Mouse (Mus musculus) retina, postnatal 1 day (tissue): ENCODE results near the gene Eif3k.
"Not testable (repeated sequence)": the region's sequence is repeated elsewhere in the genome, so short reads cannot be mapped to it uniquely, and the experiment has no call there.

Experiments
- DNase-seq: peaks from one replicate; pipeline ENCODE4 v3.0.0-alpha.2; 2012

Eif3k gene

DNA sequence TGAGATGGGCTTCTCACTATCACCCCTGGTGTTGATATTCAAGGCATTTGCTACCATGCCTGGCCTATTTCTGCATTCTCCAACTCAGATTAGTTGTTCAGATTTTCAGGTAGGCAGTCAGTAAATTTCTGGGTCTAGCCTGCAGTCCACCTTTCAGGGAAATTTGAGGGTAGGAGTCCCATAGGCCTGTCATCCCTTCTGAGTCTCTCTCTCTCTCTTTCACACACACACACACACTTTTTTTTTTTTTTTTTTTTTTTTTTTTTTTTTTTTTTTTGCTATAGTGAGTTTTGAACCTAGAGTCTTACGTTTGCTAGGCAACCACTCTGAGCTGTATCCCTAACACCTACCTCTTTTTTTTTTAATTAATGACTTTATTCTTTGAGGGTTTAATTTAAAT, 2.8 kb upstream of the Eif3k start:
- DNase-seq = no peak

DNA sequence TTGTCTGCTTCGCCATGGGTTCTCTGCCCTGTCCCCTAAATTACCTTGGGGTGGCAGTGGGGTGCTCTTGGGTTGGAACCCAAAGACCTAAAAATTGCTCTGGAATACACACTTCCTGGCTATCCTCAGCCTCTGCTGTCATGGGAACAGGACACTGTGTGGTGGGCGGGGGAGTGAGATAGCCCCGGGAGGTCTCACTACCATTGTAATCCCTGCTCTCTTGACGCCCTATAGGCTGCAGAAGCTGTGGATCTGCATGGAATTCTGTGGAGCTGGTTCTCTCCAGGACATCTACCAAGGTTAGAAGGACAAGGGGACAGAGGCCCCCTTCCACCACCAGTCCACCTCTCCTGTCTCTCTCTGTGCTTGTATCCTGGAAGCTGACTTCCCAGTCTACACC, 2.2 kb upstream of the Eif3k start:
- no peak for DNase-seq

DNA sequence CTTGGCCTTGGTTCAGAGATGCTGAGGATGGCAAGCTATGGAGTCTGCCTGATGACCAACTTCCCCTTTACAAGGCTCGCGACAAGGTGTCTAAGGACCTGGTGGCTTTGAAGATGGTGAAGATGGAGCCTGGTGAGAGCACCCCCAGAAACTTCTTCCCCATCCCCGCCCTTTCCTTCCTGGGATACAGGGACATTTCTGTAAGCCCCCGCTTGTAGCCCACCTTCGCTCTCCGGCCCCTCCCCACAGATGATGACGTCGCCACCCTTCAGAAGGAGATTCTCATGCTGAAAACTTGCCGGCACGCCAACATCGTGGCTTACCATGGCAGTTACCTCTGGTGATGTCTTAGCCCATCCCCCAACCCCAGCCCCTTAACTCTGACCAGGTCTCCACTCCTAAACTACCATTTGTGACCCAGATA, 1.5 kb upstream of the Eif3k start:
- DNase-seq = no peak

DNA sequence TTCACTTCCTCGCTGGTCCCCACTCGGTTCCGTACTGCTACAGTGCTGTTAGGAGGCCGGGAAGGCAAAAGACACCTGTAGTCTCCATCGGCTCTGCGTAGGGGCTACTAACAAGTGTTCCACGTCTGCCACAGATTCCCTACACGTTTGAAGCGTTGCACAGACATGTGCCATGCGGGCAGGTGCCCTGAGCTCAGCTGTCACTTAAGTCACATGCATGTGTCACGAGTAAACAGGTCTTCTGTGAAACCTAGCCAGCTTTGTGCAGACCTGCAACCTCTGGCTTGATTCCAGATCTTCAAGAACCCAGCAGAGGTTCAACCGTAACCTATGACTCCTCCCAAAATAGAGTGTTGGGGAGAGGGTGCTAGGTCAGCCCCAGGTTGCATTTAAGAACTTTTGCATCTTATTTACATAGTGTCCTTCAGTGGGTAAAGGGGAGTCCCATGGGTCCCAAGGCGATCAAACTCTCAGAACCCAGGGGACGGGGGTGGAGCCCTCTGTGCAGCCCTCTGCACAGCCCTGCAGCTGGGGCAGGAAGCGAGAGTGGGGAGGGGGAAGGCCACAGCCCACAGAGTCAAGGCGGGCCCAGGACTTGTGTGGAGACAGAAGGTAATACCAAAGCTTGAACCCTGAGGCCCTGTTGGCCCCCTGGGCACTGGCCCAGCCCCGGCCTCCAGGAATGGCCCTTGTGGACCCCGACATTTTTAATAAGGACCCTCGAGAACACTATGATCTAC, 780 bp upstream of the Eif3k start:
- no peak for DNase-seq

DNA sequence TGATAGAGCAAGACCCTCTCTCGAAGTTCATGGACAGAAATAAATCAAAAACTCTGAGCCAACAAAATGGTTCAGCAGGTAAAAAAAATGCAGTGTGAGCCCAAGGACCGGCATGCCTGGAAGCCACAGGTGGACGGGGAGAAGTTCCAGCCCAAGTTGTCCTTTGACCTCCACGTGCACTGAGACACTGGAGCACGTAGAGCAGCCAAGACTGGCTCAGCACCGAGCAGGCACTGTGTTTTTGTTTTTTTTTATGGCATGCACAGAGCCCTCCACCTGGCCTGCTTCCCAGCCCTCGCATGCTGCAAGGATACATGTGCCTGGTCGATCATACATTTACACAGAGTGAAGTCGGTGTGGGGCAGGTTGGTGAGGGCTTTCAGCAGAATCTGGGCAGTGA, 4.1 kb downstream of the Eif3k start:
- DNase-seq = no peak

DNA sequence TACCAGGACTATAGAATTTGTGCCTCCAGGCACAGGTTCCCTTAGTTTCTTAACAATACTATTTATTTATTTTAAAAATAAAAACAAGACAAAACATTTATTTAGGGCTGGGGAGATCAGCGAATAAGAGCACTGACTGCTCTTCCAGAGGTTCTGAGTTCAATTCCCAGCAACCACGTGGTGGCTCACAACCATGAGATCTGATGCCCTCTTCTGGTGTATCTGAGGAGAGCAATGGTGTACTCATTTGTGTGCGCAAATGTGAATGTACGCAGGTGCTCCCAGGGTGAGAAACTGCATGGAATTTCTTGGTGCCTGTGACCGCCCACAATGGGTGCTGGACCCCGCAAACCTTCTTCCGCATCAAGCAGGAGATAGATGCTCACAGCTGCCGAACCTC, 8.6 kb downstream of the Eif3k start:
- no peak for DNase-seq

DNA sequence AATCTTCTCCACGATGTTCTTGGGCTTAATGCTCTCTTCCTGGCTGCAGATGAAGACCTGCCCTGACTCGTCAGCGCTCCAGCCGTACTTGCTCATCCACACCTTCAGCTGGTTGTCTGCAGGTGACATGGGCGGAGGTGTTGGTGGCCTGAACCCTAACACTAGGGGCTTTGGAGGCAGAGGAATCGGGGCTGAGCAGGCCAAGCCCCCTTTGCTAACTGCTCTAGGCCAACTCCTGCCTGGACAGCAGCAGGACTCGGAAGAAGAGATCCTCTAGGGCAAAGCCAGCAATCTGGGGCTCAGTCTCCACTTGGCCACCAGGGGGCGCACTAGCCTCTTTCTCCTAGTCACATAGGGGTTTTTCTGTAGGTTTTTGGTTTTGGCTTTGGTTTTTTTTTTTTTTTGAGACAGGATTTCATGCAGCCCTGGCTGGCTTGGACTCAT, 9.1 kb downstream of the Eif3k start:
- DNase-seq = peak; percentile 79

DNA sequence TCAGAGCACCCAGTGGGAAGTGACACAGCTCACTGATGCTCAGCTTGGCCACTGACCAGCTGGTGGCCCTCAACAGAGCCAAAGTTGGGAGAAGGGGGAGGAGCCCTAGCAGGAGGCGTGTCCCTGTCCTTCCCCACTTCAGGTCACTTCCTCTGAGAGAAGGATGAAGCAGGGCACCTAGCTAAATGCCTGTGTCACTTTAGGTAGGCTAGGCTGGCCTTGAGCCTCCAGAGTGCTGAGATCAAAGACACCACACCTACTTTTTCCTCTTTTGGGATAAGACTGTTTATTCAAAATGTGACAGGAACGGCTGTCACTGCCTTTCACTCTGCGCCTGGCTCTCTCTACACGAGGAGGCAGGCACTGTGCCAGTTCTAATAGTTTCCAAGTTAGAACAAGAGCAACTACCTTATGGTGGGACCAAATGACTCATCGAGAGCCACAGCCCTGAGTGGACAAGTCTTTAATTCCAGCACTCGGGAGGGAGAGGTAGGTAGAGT, 9.8 kb downstream of the Eif3k start:
- no peak for DNase-seq

DNA sequence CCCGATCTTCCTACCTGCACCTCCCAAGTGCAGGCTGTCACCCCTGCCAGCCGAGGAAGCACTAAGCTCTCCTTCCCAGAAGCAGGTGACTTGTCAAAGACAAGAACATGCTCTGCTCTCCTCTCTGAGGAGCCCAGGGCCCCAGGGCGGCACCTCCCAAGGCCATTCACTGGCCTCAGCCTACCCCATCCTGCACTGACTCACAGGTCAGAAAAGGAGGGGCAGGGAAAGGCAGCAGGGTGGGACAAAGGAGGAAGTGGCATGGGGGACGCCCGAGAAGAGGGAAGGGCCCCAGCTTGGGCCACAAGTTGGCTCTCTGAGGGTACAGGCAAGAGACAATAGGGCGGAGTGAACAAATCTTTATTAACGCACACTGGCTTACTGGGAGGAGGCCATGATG, 10.6 kb downstream of the Eif3k start:
- no peak for DNase-seq

DNA sequence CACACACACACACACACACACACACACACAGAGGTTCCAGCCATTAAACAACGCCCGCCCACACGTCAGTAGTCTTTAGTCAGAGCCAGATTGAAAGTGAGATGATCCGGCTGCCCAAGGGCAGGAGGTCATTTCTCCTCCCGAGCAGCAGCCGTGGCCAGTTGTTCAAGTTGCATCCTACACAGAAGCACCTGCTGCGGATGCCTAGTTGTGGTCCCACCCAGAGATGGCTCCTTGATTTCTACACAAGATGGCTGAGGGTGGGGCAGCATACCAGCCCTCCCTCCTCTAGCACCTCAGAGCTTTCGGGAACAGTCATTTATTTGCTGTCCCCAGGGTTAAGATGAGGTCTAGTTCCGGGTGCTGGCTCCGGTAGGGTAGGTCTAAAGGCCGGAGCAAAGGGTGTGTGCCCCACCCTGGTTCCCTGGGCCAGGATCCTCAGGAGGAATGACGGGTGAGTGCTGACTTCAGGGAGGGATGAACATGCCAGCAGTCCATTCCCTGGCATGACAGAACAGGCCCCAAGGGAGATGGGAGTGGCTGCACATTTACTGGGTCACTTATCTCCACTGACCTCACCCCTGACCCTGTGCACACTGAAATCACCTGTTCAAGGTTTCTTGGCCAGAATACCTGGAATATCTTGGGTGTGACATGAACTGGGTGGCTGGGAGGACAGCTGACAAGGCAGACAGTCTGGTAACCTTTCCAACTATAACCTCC, 11.8 kb downstream of the Eif3k start:
- DNase-seq = no peak

DNA sequence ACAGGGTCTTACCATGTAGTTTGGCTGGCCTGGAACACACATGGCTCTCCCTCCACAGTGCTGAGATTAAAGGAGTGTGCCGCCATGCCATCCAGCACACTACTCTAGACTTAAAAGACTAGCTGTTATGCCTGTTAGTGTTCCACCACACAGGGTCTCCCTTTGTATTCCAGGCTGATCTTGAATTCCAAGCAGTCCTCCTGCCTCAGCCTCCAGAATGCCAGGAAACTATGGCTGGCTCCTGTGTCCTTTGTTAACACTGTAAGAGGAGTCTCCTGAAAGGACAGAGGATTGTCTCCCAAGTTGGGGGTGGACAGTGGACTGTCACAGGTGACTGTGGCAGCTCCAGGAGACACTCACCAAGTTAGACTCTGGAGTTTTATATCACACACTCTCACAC, 12.4 kb downstream of the Eif3k start:
- no peak for DNase-seq

DNA sequence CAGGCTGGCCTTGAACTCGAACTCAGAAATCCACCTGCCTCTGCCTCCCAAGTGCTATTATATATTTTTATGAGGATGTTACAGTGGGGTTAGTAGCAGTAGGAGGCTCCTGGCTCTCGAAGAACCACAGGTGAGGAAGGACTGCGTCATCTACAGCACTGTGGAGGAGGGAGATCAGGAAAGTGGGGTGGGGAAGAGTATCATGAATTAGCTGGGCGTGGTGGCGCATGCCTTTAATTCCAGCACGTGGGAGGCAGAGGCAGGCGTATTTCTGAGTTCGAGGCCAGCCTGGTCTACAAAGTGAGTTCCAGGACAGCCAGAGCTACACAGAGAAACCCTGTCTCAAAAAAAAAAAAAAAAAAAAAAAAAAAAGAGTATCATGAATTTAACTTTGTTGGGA, 13.5 kb downstream of the Eif3k start:
- DNase-seq = not testable (repeated sequence)

DNA sequence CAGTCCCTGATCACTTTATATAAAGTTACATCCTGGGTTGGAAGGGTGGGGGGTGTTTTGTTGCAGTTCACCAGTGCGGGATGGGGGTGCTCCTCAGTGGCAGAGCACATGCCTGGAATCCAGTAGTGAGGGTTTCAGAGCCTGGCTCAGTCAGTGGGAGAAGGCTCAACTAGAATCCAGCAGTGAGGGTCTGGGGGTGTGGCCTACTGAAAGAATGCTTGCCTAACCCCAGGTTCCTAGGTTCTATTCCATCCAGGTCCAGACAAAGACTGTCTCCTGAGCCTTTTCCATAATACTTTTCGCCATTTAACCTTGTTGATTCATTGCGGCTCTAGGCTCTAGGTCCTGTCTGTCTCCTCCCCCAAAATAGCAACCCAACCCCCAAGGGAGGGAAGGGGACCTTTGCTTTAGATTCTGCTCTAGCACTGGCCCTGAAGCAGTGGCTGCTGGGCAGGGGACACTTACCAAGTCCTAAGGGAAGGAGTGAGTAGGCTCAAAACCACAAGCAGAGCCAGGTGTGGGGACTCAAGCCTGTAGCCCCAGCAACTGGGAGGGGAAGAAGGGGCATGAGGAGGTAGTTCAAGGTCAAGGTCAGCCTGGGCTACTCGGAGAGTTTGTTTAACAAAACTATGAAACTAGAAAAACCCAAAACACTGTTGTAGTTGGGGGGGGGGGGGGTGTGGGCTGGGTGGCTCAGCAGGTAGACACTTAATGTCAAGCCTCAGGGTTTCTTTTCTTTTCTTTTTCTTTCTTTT, 14.7 kb downstream of the Eif3k start:
- DNase-seq = no peak

DNA sequence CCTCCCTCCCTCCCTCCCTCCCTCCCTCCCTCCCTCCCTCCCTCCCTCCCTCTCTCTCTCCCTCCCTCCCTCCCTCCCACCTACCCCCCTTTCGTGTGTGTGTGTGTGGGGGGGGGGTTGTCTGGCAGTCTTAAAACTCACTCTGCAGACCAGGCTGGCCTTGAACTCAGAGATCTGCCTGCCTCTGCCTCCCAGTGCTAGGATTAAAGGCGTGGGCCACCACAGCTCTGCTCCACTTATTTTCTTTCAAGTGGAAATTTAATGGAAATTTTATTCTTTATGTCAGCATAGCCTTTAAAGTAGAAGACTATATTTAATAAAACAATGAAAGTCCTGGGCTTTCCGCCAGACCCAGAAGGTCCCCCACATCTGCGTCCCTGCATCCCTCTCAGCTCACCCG, 15.5 kb downstream of the Eif3k start:
- DNase-seq = no peak

DNA sequence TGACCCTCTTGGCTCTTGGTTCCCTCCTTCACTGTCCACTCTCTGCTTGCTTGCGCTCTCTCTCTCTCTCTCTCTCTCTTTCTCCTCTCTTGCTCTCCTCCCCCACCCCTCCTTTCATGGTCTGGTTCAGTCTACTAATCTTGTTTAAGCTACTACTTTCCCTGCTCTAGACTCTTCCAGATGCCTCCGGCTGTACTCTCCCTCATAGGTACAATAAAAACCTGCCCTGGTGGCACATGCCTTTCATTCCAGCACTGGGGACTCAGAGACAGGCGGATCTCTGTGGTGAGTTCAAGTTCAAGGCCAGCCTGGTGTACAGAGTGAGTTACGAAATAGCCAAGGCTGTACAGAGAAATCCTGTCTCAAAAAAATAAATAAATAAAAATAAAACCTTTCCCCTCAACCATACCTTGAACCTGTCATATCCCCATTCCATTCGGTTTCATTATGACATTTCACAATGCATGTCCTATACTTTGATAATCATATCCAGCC, 16.3 kb downstream of the Eif3k start:
- DNase-seq = peak; percentile 38

DNA sequence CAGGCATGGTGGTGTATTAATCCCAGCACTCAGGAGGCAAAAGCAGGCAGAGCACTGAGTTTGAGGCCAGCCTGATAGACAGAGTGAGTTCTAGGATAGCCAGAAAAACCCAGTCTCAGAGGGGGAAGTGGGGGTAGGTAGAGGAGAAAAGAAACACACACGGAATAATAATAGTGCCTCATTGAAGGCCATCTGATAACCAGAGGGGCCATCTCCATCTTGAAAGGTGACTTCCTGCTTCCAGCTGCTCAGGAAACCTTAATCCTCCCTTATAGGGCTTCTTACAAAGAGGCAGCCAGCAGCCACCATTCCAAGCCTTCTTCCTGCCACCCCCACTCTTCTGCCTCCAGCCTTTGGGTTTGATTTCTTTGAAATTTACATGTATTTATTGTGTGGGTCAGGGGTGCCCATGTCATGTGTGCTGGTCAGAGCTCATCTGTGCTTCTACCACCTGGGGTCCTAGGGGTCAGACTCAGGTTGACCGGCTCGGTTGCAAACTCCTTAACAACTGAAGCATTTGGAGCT, 18.2 kb downstream of the Eif3k start:
- no peak for DNase-seq

DNA sequence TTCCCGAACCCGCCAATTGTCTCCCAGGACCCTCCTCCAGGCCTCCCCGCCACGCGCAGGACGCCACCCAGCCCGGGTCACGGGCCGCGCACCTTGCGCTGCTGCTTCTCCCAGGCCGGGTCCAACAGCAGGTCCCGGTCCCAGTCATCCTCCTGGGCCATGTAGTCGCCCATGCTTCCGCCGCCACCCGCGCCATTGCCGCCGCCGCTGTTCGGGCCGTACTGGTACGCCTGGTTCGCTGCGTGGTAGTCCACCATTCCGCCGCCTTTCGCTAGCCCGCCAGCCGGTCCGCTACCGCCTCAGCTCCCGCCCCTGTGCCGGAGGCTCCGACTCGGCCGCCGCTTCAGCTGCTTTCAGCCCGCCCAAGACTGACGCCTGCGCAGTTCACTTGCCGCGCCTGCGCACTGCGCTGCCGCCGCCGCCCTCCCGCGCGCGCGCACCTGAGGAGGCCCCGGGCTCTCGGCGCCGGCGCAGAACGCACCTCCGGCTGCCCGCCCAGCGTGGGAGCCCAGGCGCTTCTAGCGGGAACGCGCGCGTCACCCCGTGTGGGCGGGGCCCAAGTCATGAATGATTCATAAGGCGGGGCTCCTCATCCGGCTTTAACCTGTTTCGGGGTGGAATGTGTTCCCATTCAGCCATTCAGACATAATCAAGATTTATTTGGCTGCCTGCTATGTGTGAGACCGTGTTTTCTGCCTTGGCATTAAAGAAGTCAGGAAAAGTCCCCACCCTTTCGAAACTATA, 19.6 kb downstream of the Eif3k start, which contains the start of gene Actn4:
Actn4 (minus strand) TSS at position 414 of the 744 bp plus-strand sequence.
- peak; percentile 99 for DNase-seq

DNA sequence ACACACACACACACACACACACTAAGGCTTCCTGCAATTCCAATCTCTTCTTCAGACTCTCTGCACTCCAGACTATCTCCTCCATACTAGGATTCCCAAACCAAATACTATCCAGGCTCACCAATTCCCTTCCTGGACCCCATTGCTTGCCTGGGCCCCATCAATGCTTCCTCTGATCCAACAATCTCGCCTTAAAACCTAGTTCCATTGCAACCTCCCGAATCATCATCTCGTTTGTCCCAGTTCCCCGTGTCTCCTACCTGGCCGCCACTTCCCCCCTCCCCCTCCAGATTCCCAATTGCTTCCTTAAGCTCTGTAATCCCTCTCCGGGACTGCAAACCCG, 20.1 kb downstream of the Eif3k start:
- no peak for DNase-seq

DNA sequence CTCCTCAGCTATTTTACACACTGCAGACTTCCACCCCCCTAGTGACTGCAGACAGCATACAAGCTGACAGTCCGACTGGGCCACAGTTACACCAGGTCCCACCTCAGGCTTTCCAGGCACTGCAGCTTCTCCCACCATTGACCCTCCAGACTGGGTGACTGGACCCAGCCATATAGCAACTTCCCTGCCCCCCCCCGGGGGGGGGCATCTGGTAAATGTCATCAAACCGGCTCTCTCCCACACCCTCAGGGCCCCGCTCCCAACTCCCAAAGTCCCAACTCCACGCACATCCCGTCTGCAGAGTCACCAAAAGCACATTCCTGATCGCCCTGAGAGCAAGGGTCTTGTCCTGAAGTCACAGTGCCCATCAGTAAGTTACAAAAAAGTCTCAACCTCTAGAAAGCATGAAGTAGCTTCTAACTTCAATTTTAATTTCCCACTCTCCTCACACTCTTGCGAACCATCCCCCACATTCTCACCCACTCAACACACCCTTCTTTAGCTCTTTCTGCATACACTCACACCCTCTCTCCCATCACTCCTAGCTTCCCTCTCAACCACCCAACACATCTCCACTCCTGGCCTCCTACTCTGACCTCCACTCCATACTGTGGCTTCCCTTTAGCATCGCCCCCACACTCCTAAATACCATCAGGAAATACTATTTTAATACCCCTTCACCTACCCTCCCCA, 21.2 kb downstream of the Eif3k start:
- no peak for DNase-seq

DNA sequence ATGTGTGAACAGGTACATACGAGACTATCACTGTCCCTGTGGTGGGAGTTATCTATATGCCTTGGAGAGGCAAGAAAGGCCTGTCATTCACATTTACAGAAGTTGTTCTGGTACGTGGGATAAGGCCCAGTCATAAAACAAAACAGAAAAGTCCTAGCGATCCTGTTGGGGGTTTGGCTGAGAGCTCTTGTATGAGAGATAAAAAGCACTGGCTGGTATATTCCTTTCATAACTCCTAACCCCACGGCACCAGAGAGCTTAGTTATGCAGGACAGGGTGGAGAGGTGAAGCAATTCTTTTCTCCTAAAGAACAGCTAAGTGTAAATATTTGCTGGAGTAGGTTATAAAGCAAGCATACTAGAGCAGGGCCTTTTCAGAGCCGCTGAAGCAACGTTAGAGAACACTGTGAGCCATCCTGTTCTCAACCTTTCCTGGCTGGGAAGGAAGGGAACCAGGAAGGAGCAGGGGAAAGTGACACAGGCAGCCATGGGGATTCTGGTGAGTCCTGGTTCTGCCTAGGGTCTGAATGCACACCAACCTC, 22.1 kb downstream of the Eif3k start:
- no peak for DNase-seq

DNA sequence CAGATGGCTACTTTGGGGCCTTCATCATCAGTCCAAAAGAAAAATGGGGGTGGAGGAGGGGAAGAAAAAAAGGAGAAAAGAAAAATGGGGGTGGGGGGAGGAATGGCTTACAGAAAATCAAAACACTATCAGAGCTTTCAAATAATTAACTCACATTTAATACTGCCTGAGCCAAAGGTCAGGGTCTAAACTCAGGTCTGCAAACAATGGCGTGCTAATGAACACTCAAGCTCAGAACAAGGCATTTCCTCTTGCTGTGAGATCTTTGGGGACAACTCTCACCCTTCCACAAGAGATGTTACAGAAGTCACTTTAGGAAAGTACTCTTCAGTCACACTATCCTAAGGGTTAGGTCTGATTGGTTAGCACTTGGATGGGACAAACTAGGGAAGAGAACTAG, 22.9 kb downstream of the Eif3k start:
- no peak for DNase-seq
